Mouse (Mus musculus): ENCODE results near the gene Ubap1l.

GRCm38 (mm10) chr9:65393606-65394005 is 32.8 kb downstream of the Ubap1l start:
- TF ChIP-seq HCFC1 (IDR thresholded peaks at IDR 0.05; ENCODE audit: borderline replicate concordance, insufficient read depth, low read length): no peak
- no peak for TF ChIP-seq ZNF384 (IDR thresholded peaks at IDR 0.05; ENCODE audit: low read depth, low read length)
- TF ChIP-seq CHD2 (IDR thresholded peaks at IDR 0.05; ENCODE audit: low read depth, low read length): no peak
- no peak for TF ChIP-seq MAFK (IDR thresholded peaks at IDR 0.05; ENCODE audit: insufficient read depth, low read depth, low read length)
